Mouse (Mus musculus) C2C12 (cell line): ENCODE measurements around the gene Dnajc6.

ENCODE experiments used
- CTCF ChIP-seq: IDR thresholded peaks from one replicate; pipeline ENCODE4 v1.5.1; 2011; ENCODE audit not compliant: control insufficient read depth, insufficient read depth, insufficient read length
- FOSL1 ChIP-seq: IDR thresholded peaks from one replicate; pipeline ENCODE4 v1.8.0; 2011; ENCODE audit warnings: mild to moderate bottlenecking, low read length; ENCODE audit not compliant: poor library complexity, insufficient read depth, severe bottlenecking
- MAX ChIP-seq: IDR thresholded peaks from one replicate; pipeline ENCODE4 v1.6.1; 2011; ENCODE audit warnings: mild to moderate bottlenecking, control low read depth
- MYOG ChIP-seq: IDR thresholded peaks from one replicate; pipeline ENCODE4 v1.6.1; 2011; ENCODE audit not compliant: control insufficient read depth, insufficient read length; ENCODE audit errors: extremely low read depth
- USF1 ChIP-seq: IDR thresholded peaks from one replicate; pipeline ENCODE4 v1.6.1; 2011; ENCODE audit warnings: low read depth, mild to moderate bottlenecking, control low read depth, moderate library complexity

DNA sequence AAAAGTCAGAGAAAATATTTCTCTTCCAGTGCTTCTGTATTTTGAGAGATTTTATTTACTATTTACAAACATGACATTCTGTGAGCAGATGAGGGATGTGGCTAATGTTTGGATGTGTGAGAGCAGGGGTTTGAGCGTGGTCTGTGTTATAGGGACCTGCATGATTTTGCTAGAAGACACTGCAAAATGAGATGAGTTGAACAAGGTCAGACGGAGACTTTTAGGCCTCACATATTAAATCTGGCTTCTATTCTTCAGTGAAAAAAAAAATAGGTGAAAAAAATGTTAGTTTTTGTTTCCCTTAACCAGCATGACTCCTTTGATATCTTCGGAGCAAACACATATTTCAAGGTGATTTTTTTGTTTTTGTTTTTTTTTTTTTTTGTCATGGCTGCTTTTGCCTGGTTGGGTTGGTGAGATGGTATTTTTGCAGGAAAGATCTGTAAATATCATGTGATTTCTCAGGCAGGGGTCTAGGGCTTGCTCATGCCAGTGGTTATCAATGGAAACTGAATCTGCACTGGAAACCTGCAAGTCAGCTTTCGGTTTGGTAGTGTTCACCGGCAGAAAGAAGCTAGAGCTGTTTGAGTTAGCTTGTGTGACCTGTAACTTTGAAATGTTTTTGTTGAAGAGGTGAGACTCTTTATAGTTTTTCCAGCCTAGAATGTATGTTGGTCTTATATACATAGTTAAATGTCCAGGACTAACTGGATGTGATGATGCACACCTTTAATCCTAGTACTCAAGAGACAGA is 15.5 kb downstream of the Dnajc6 start:
- no peak for TF ChIP-seq USF1
- TF ChIP-seq CTCF: no peak
- no peak for TF ChIP-seq MAX
- TF ChIP-seq FOSL1: no peak
- TF ChIP-seq MYOG: no peak
